Mouse (Mus musculus): ENCODE measurements around the gene Ccdc103. TPM values are rescaled to one million over a fixed set of nuclear protein-coding genes. Genes with fewer than 3 reads are reported as not detected.

Gene Ccdc103
- polyA plus RNA-seq, 1 experiment, result not detected

DNA sequence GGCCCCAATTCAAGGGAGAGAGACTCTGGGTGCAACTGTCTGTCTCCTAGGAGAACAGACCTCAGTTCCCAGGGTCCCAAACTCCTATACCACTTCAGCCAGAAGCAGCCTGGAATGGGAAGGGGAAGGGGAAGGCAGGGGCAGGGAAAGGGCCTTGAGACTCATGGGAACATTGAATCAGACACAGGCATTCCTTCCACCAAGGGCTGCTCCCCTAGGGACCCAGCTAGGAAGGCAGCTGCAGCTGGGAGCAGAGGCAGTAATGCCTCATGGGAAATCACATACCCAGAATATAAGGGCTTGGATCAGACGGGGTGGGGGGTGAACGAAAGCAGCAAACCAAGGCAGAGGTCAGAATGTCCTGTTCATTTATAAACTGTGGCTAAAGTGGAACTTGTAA lies 42.9 kb upstream of the Ccdc103 start:
- TF ChIP-seq POLR2A (IDR thresholded peaks at IDR 0.05; ENCODE audit: low read depth, low read length) (no peak), CTCF (IDR thresholded peaks at IDR 0.05; ENCODE audit: extremely low read depth, insufficient read depth, insufficient read length, insufficient replicate concordance) (no peak)
- H3K27me3 ChIP-seq (ENCODE audit: control insufficient read depth, insufficient read depth, low read length), result no peaks in the 10 kb centered on the region
- peaks cover 39% of the 10 kb centered on the region for H3K36me3 ChIP-seq (ENCODE audit: control insufficient read depth, insufficient read depth, low read length)
- no peak overlapping the region for H3K4me3 ChIP-seq (ENCODE audit: extremely low read depth, insufficient read depth, insufficient read length)
- no peak for DNase-seq (ENCODE audit: low read depth in 1 of 2, low spot score in 2 of 2)
- H3K4me1 ChIP-seq (ENCODE audit: control insufficient read depth, insufficient read depth, insufficient read length), result no peaks in the 10 kb centered on the region
- no peak overlapping the region for H3K27ac ChIP-seq (ENCODE audit: insufficient read depth, low read length)
- WGBS, result 88% methylated on average over 2 of the region's 2 CpGs

DNA sequence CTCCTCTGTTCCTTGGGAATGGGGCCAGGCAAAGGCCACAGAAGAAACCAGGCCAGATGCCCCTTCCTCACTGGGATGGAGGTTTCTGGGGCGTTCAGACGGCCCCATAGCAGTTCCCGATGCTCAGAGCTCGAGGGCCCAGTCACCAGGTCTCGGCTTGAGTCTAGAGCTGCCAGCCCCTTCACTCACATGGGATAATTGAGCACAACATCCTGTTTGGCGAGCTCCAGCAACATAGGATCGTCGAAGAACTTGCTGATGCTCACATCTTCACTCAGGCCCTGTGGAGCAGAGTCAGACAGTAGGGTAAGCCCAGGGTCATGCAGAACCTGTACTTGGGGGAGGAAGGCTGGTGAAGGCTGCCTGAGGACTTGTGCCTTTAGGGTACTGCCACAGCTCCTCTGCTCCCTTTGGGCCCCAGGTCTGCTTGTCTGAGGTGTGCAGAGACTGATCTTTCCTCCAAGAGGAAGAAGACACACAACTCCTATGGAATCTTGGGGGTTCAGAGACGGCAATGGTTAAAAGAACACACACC lies 42.3 kb upstream of the Ccdc103 start:
- Histone ChIP-seq H3K27ac (ENCODE audit: insufficient read depth, low read length) (no peak overlapping the region), H3K36me3 (ENCODE audit: control insufficient read depth, insufficient read depth, low read length) (peaks cover 43% of the 10 kb centered on the region)
- WGBS, result 88% methylated on average over 9 of the region's 9 CpGs

DNA sequence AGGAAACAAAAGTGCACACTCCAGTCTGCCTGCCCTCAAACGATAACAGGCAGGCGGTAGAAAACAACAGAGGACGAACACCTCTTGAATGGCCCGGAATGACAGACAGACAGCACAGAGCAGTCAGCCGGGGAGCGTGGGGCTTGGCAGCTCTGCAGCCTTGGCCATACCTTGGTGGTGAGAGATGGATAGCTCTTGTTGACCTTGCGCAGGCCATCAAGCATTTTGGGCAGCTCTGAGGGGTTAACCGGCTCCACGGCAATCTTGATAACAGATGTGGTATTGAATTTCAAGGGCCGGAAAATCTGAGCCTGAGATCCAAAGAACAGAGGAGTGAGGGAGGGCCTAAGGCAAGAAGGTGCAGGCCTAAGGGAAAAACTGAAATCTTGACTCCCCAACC lies 35.1 kb upstream of the Ccdc103 start:
- Histone ChIP-seq H3K36me3 (ENCODE audit: control insufficient read depth, insufficient read depth, low read length) (peaks cover 67% of the 10 kb centered on the region), H3K27ac (ENCODE audit: insufficient read depth, low read length) (no peak overlapping the region), H3K27me3 (ENCODE audit: control insufficient read depth, insufficient read depth, low read length) (no peaks in the 10 kb centered on the region), H3K4me1 (ENCODE audit: control insufficient read depth, insufficient read depth, insufficient read length) (no peaks in the 10 kb centered on the region), H3K4me3 (ENCODE audit: extremely low read depth, insufficient read depth, insufficient read length) (no peak overlapping the region)
- TF ChIP-seq CTCF (IDR thresholded peaks at IDR 0.05; ENCODE audit: extremely low read depth, insufficient read depth, insufficient read length, insufficient replicate concordance), result no peak
- no peak for TF ChIP-seq POLR2A (IDR thresholded peaks at IDR 0.05; ENCODE audit: low read depth, low read length)
- DNase-seq (ENCODE audit: low read depth in 1 of 2, low spot score in 2 of 2), result no peak
- WGBS, result 97% methylated on average over 10 of the region's 10 CpGs

More for the DNA sequence above, 42.3 kb upstream of the Ccdc103 start:
- H3K27me3 ChIP-seq (ENCODE audit: control insufficient read depth, insufficient read depth, low read length), result no peaks in the 10 kb centered on the region
- H3K4me1 ChIP-seq (ENCODE audit: control insufficient read depth, insufficient read depth, insufficient read length), result no peaks in the 10 kb centered on the region
- no peak overlapping the region for H3K4me3 ChIP-seq (ENCODE audit: extremely low read depth, insufficient read depth, insufficient read length)
- no peak for TF ChIP-seq CTCF (IDR thresholded peaks at IDR 0.05; ENCODE audit: extremely low read depth, insufficient read depth, insufficient read length, insufficient replicate concordance)
- no peak for TF ChIP-seq POLR2A (IDR thresholded peaks at IDR 0.05; ENCODE audit: low read depth, low read length)
- no peak for DNase-seq (ENCODE audit: low read depth in 1 of 2, low spot score in 2 of 2)

DNA sequence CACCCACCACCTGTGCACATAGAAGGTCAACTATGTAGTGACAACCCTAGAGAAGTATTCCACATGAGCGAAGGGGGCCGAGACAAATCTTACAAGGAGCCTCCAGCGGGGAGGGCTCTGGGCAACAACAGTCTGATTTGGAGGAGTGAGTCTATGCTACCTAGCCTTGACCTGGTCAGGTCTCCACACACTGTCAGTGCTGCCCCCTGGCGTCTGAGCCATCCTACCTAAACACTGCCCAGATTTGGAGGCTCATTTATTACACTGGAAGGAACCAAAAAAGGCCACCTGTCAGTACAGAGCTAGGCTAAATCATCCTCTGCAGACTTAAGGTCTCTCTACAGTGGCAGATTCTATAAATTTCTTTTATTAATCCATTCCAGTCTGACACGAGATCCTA lies 29.1 kb upstream of the Ccdc103 start:
- DNase-seq (ENCODE audit: low read depth in 1 of 2, low spot score in 2 of 2), result peak in 1 of 2 experiments; percentile 29
- no peak overlapping the region for H3K27ac ChIP-seq (ENCODE audit: insufficient read depth, low read length)
- no peaks in the 10 kb centered on the region for H3K4me1 ChIP-seq (ENCODE audit: control insufficient read depth, insufficient read depth, insufficient read length)
- H3K36me3 ChIP-seq (ENCODE audit: control insufficient read depth, insufficient read depth, low read length), result peaks cover 49% of the 10 kb centered on the region
- H3K4me3 ChIP-seq (ENCODE audit: extremely low read depth, insufficient read depth, insufficient read length), result no peak overlapping the region
- 77% methylated on average over 5 of the region's 5 CpGs for WGBS
- TF ChIP-seq POLR2A (IDR thresholded peaks at IDR 0.05; ENCODE audit: low read depth, low read length), result no peak
- peak; percentile 49; the same call in 1 of the 2 replicates for TF ChIP-seq CTCF (IDR thresholded peaks at IDR 0.05; ENCODE audit: extremely low read depth, insufficient read depth, insufficient read length, insufficient replicate concordance)
- no peaks in the 10 kb centered on the region for H3K27me3 ChIP-seq (ENCODE audit: control insufficient read depth, insufficient read depth, low read length)

DNA sequence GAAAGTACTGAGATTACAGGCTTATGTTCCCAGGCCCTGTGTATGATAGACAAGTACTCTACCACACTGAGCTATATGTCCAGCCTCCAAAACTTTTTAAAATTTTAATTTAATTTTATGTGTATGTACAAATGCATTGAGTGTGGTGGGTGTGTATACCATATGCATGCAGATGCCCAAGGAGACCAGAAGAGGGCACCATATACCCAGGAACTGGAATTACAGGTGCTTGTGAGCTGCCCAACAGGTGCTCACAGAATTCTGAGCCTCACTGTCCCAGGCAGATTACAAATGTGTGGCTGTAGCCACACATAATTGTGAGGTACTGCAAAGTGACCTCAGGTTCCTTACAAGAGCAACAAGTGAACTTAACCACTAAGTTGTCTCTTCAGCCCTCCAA lies 27.2 kb upstream of the Ccdc103 start:
- Histone ChIP-seq H3K27ac (ENCODE audit: insufficient read depth, low read length) (no peak overlapping the region), H3K27me3 (ENCODE audit: control insufficient read depth, insufficient read depth, low read length) (no peaks in the 10 kb centered on the region), H3K36me3 (ENCODE audit: control insufficient read depth, insufficient read depth, low read length) (peaks cover 35% of the 10 kb centered on the region), H3K4me3 (ENCODE audit: extremely low read depth, insufficient read depth, insufficient read length) (no peak overlapping the region), H3K4me1 (ENCODE audit: control insufficient read depth, insufficient read depth, insufficient read length) (no peaks in the 10 kb centered on the region)
- no peak for TF ChIP-seq CTCF (IDR thresholded peaks at IDR 0.05; ENCODE audit: extremely low read depth, insufficient read depth, insufficient read length, insufficient replicate concordance)
- TF ChIP-seq POLR2A (IDR thresholded peaks at IDR 0.05; ENCODE audit: low read depth, low read length), result no peak
- no peak for DNase-seq (ENCODE audit: low read depth in 1 of 2, low spot score in 2 of 2)

DNA sequence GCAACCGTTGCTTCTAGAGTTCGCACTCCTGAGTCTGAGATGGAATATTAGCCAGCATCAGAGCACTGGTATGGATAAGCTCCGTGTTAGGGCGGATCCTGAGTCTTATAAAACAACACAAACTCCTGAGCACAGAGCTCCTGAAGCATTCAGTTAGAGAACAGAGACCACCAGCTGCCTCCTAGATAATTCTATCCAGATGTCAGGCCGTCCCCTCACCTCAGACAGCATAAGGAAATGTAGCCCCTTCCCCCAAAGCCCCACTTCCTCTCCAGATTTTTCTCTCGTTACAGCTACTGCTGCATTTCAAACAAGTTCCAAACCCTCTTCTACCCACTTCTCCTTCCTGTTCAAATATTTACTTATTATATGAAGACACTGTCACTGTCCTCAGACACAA lies 25.1 kb upstream of the Ccdc103 start:
- Histone ChIP-seq H3K4me1 (ENCODE audit: control insufficient read depth, insufficient read depth, insufficient read length) (no peaks in the 10 kb centered on the region), H3K36me3 (ENCODE audit: control insufficient read depth, insufficient read depth, low read length) (peaks cover 33% of the 10 kb centered on the region), H3K27ac (ENCODE audit: insufficient read depth, low read length) (no peak overlapping the region), H3K4me3 (ENCODE audit: extremely low read depth, insufficient read depth, insufficient read length) (no peak overlapping the region), H3K27me3 (ENCODE audit: control insufficient read depth, insufficient read depth, low read length) (no peaks in the 10 kb centered on the region)
- WGBS, result 83% methylated on average over 6 of the region's 6 CpGs
- TF ChIP-seq CTCF (IDR thresholded peaks at IDR 0.05; ENCODE audit: extremely low read depth, insufficient read depth, insufficient read length, insufficient replicate concordance) (no peak), POLR2A (IDR thresholded peaks at IDR 0.05; ENCODE audit: low read depth, low read length) (no peak)
- DNase-seq (ENCODE audit: low read depth in 1 of 2, low spot score in 2 of 2), result no peak

DNA sequence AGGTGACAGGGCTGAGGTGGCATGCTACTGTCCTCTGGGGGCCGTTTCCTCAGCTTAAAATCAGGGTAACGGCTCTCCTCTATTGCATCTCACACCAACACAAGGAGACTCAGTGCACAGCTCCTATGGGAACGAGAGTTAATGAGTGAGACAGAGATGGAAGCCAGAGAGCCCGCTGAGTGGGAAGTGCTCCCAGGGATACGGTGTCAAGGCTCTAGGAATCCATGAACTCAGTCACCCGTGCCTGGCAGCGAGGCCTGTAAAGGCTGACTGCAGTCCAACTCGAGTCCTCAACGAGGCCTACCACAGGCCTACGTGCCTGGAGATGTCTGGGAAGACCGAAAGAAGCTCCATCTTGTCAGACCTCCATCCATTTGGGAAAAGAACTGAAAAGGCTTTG lies 22.1 kb upstream of the Ccdc103 start:
- DNase-seq (ENCODE audit: low read depth in 1 of 2, low spot score in 2 of 2), result no peak
- Histone ChIP-seq H3K4me1 (ENCODE audit: control insufficient read depth, insufficient read depth, insufficient read length) (no peaks in the 10 kb centered on the region), H3K27me3 (ENCODE audit: control insufficient read depth, insufficient read depth, low read length) (no peaks in the 10 kb centered on the region), H3K4me3 (ENCODE audit: extremely low read depth, insufficient read depth, insufficient read length) (no peak overlapping the region), H3K27ac (ENCODE audit: insufficient read depth, low read length) (no peak overlapping the region), H3K36me3 (ENCODE audit: control insufficient read depth, insufficient read depth, low read length) (peaks cover 34% of the 10 kb centered on the region)
- WGBS, result 95% methylated on average over 11 of the region's 11 CpGs
- TF ChIP-seq CTCF (IDR thresholded peaks at IDR 0.05; ENCODE audit: extremely low read depth, insufficient read depth, insufficient read length, insufficient replicate concordance) (no peak), POLR2A (IDR thresholded peaks at IDR 0.05; ENCODE audit: low read depth, low read length) (no peak)
